Mouse (Mus musculus) midbrain, embryonic 15.5 days (tissue): Measurements from ENCODE around the gene Rad9a. TPM values are rescaled to one million over a fixed set of nuclear protein-coding genes. Genes with fewer than 3 reads are reported as not detected.

Experiments
- ATAC-seq: fragments of 200-750 bp; cut with Nextera tagmentation; replicated peaks from 2 replicates; pipeline ENCODE4 v1.8.0; 2017; ENCODE audit warnings: moderate TSS enrichment
- H3K27ac ChIP-seq: fragments of 300-500 bp; sonication (generic); 2 replicates; pipeline ENCODE4 v1.5.1; 2015; ENCODE audit warnings: mild to moderate bottlenecking, inconsistent platforms
- H3K27me3 ChIP-seq: fragments of 300-500 bp; sonication (generic); replicated peaks from 2 replicates; pipeline ENCODE4 v1.6.1; 2015; ENCODE audit warnings: inconsistent platforms
- H3K36me3 ChIP-seq: fragments of 300-500 bp; sonication (generic); replicated peaks from 2 replicates; pipeline ENCODE4 v1.6.1; 2015; ENCODE audit warnings: inconsistent platforms
- H3K4me1 ChIP-seq: fragments of 300-500 bp; sonication (generic); 2 replicates; pipeline ENCODE4 v1.6.1; 2015; ENCODE audit warnings: inconsistent platforms
- H3K4me2 ChIP-seq: fragments of 300-500 bp; sonication (generic); 2 replicates; pipeline ENCODE4 v1.6.1; 2015; ENCODE audit warnings: inconsistent platforms, mild to moderate bottlenecking, moderate library complexity
- H3K4me3 ChIP-seq: fragments of 300-500 bp; sonication (generic); 2 replicates; pipeline ENCODE4 v1.5.1; 2015; ENCODE audit warnings: mild to moderate bottlenecking, inconsistent platforms
- H3K9ac ChIP-seq: fragments of 300-500 bp; sonication (generic); 2 replicates; pipeline ENCODE4 v1.6.1; 2015; ENCODE audit warnings: mild to moderate bottlenecking, inconsistent platforms
- H3K9me3 ChIP-seq: fragments of 300-500 bp; sonication (generic); 2 replicates; pipeline ENCODE4 v1.6.1; 2016; ENCODE audit warnings: inconsistent platforms
- whole genome bisulfite sequencing: fragments of 180-500 bp; shearing (Covaris S2); methylation state at CpG from one replicate; pipeline ENCODE4 v1.1.7; 2015; ENCODE audit warnings: mixed read lengths; 5-methylcytosine and 5-hydroxymethylcytosine counted together
- microRNA-seq: library from miRNA; unstranded; fragments of <30 nt; microRNA quantifications from one replicate; pipeline ENCODE4, GENCODE M21; 2016
- polyA plus RNA-seq: library from polyadenylated mRNA; unstranded; fragments of >200 nt; fragmentation: Nextera tagmentation; extraction: Ambion mirVana; gene quantifications from 2 replicates; pipeline ENCODE4 v1.2.1, GENCODE M21; 2015

Rad9a gene
- polyA plus RNA-seq, 1 experiment from 2014 or later: 23.7 TPM

- H3K36me3 ChIP-seq: 0 out of 2 replicates have a peak, but pooled peaks cover 2% of the 10 kb centered on the region
- H3K27me3 ChIP-seq: no peaks in the 10 kb centered on the region
- H3K9me3 ChIP-seq: no peaks in the 10 kb centered on the region
- H3K27ac ChIP-seq: no peak overlapping the region
- 75% methylated on average over 5 of the region's 5 CpGs for WGBS
- H3K9ac ChIP-seq: no peak overlapping the region
- no peak for ATAC-seq
- H3K4me3 ChIP-seq: no peak overlapping the region
- peaks cover 22% of the 10 kb centered on the region for H3K4me1 ChIP-seq
- no peak overlapping the region for H3K4me2 ChIP-seq
Observed at GRCm38 (mm10) chr19:4145936-4146335, 55.5 kb downstream of the Rad9a start.

Small RNA genes within 50 kb of the gene (microRNA-seq; reads per million reads assigned to microRNA genes)
- not detected for gene Gm26115

Other genes starting within 250 kb of the Rad9a start
- not detected in 2 replicates for gene Aldh3b3, start 243.0 kb downstream of the Rad9a start, polyA plus RNA-seq
- gene Aldh3b2, start 229.3 kb downstream of the Rad9a start, polyA plus RNA-seq: 0.43 and 0.67 TPM in 2 replicates
- 1.7 and 2.2 TPM in 2 replicates for gene Acy3, start 215.1 kb downstream of the Rad9a start, polyA plus RNA-seq
- not detected in 2 replicates for gene Tbx10, start 208.9 kb downstream of the Rad9a start, polyA plus RNA-seq
- gene Nudt8, start 201.1 kb downstream of the Rad9a start, polyA plus RNA-seq: 30.6 and 33.4 TPM in 2 replicates
- gene Gm49405, start 201.0 kb downstream of the Rad9a start, polyA plus RNA-seq: 6.5 and 8.3 TPM in 2 replicates
- gene Doc2g, start 198.3 kb downstream of the Rad9a start, polyA plus RNA-seq: 8.4 and 12.1 TPM in 2 replicates
- 229 and 239 TPM in 2 replicates for gene Ndufv1, start 188.9 kb downstream of the Rad9a start, polyA plus RNA-seq
- gene Gstp1, start 163.7 kb downstream of the Rad9a start, polyA plus RNA-seq: 513 and 520 TPM in 2 replicates
- gene Gstp2, start 155.6 kb downstream of the Rad9a start, polyA plus RNA-seq: 2.7 and 5.6 TPM in 2 replicates
- gene Gstp3, start 142.1 kb downstream of the Rad9a start, polyA plus RNA-seq: not detected in 2 replicates
- gene Cabp2, start 120.1 kb downstream of the Rad9a start, polyA plus RNA-seq: 0.22 TPM in 1 of 2 replicates, not detected in the other
- gene Cdk2ap2, start 104.5 kb downstream of the Rad9a start, polyA plus RNA-seq: 92.3 and 92.9 TPM in 2 replicates
- 97.7 and 102 TPM in 2 replicates for gene Pitpnm1, start 101.7 kb downstream of the Rad9a start, polyA plus RNA-seq
- gene Aip, start 75.8 kb downstream of the Rad9a start, polyA plus RNA-seq: 99.5 and 101 TPM in 2 replicates
- gene Gpr152, start 61.9 kb downstream of the Rad9a start, polyA plus RNA-seq: 0.04 TPM in 1 of 2 replicates, not detected in the other
- gene Cabp4, start 57.6 kb downstream of the Rad9a start, polyA plus RNA-seq: 0.22 and 0.28 TPM in 2 replicates
- 127 and 139 TPM in 2 replicates for gene Coro1b, start 53.0 kb downstream of the Rad9a start, polyA plus RNA-seq
- gene Ptprcap, start 48.1 kb downstream of the Rad9a start, polyA plus RNA-seq: 0.26 and 0.96 TPM in 2 replicates
- gene Rps6kb2, start 38.3 kb downstream of the Rad9a start, polyA plus RNA-seq: 60.1 and 60.7 TPM in 2 replicates
- gene Carns1, start 26.2 kb downstream of the Rad9a start, polyA plus RNA-seq: 5.9 and 6.9 TPM in 2 replicates
- 0.38 and 0.93 TPM in 2 replicates for gene Tbc1d10c, start 10.4 kb downstream of the Rad9a start, polyA plus RNA-seq
- gene Ppp1ca, start 9.6 kb downstream of the Rad9a start, polyA plus RNA-seq: 537 and 571 TPM in 2 replicates
- 0.79 and 0.88 TPM in 2 replicates for gene Clcf1, start 12.6 kb upstream of the Rad9a start, polyA plus RNA-seq
- gene AC109138.7, start 12.7 kb upstream of the Rad9a start, polyA plus RNA-seq: not detected in 2 replicates
- gene Pold4, start 30.2 kb upstream of the Rad9a start, polyA plus RNA-seq: 20.4 and 20.6 TPM in 2 replicates
- gene Ssh3, start 67.5 kb upstream of the Rad9a start, polyA plus RNA-seq: 12.2 and 16.2 TPM in 2 replicates
- gene Ankrd13d, start 81.5 kb upstream of the Rad9a start, polyA plus RNA-seq: 53.9 and 57.1 TPM in 2 replicates
- gene Grk2, start 104.6 kb upstream of the Rad9a start, polyA plus RNA-seq: 28.2 and 29.6 TPM in 2 replicates
- 37.0 and 38.8 TPM in 2 replicates for gene Kdm2a, start 196.6 kb upstream of the Rad9a start, polyA plus RNA-seq
- 5.1 and 5.5 TPM in 2 replicates for gene Rhod, start 237.8 kb upstream of the Rad9a start, polyA plus RNA-seq